Mouse (Mus musculus): ENCODE data around the gene Slfn4. TPM values are rescaled to one million over a fixed set of nuclear protein-coding genes. Genes with fewer than 3 reads are reported as not detected.

Slfn4 gene
- 0.32 and 0.36 TPM in 2 replicates for polyA plus RNA-seq (2012; rRNA removed; ENCODE audit: low replicate concordance)

DNA sequence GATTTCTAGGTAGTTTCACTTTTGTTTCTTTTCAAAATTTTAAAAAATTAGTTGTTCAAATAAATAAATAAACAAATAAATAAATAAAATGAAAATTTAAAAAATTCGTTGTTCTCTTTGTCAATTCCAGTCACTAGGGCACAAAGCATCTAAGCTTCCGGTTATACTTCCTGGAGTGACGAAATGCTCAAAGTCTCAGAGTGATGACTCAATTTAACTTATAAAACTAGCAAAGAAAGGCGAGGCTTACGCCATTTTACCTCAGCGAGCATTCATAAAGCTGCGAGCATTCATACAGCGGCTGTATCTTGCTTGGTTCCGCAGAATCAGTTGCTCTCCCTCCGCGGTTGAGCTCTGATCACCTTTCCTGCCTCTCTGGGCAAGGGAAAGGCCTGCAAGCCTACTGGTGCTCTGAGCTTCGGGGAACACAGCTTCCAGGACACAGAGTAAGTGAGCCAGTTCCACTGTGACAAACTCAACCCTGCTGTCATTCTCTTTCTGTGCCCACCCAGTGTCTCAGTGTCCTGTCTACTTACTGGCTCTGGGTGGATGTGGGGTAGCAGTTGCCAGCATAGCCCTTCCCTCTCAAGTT lies at the start of gene Slfn4:
Slfn4 (plus strand) TSS at position 239 of the 592 bp plus-strand sequence.

GRCm38 (mm10) chr11:83191134-83191893 lies 16.3 kb downstream of the Slfn4 start, which contains the start of gene Slfn3:
Gene Slfn3, plus strand, starts transcription at chr11:83191330.

Other genes with a start within 250 kb of the Slfn4 start
- 0.28 and 0.30 TPM in 2 replicates for gene Slfn5, start 223.8 kb upstream of the Slfn4 start, polyA plus RNA-seq (2012; rRNA removed; ENCODE audit: low replicate concordance)
- gene Slfn9, start 183.4 kb upstream of the Slfn4 start, polyA plus RNA-seq (2012; rRNA removed; ENCODE audit: low replicate concordance) = 0.26 and 0.35 TPM in 2 replicates
- 0.18 and 0.36 TPM in 2 replicates for gene Slfn8, start 154.4 kb upstream of the Slfn4 start, polyA plus RNA-seq (2012; rRNA removed; ENCODE audit: low replicate concordance)
- gene Slfn2, start 110.1 kb upstream of the Slfn4 start, polyA plus RNA-seq (2012; rRNA removed; ENCODE audit: low replicate concordance) = 0.86 and 5.1 TPM in 2 replicates
- 0.06 and 0.34 TPM in 2 replicates for gene Slfn1, start 58.3 kb upstream of the Slfn4 start, polyA plus RNA-seq (2012; rRNA removed; ENCODE audit: low replicate concordance)
- gene Slfn3, start 16.1 kb downstream of the Slfn4 start, polyA plus RNA-seq (2012; rRNA removed; ENCODE audit: low replicate concordance) = 0.11 TPM in 1 of 2 replicates, not detected in the other
- not detected in 2 replicates for gene Slfn14, start 111.5 kb downstream of the Slfn4 start, polyA plus RNA-seq (2012; rRNA removed; ENCODE audit: low replicate concordance)
- 14.4 and 18.1 TPM in 2 replicates for gene Ap2b1, start 123.8 kb downstream of the Slfn4 start, polyA plus RNA-seq (2012; rRNA removed; ENCODE audit: low replicate concordance)
- 3.7 and 6.7 TPM in 2 replicates for gene Pex12, start 127.4 kb downstream of the Slfn4 start, polyA plus RNA-seq (2012; rRNA removed; ENCODE audit: low replicate concordance)
- gene Rasl10b, start 234.0 kb downstream of the Slfn4 start, polyA plus RNA-seq (2012; rRNA removed; ENCODE audit: low replicate concordance) = 0.67 and 0.92 TPM in 2 replicates

Measured in duodenum, adult 2 months (tissue).